Mouse (Mus musculus): ENCODE data around the gene Sephs2.

GRCm38 (mm10) chr7:127253821-127254769 lies 19.8 kb downstream of the Sephs2 start:
- no peak for TF ChIP-seq CTCF (IDR thresholded peaks at IDR 0.05; ENCODE audit: borderline replicate concordance, insufficient read depth, low read length)
- TF ChIP-seq POLR2A (IDR thresholded peaks at IDR 0.05; ENCODE audit: low read depth, low read length), result peak; percentile 34; the same call in 1 of the 2 replicates
